Mouse (Mus musculus) intestine, embryonic 16.5 days (tissue): Measurements from ENCODE around the gene Tmem108. TPM values are rescaled to one million over a fixed set of nuclear protein-coding genes. Genes with fewer than 3 reads are reported as not detected.

Experiments used
- ATAC-seq: fragments of 200-750 bp; cut with Nextera tagmentation; 2 replicates; pipeline ENCODE4 v1.8.0; 2017; ENCODE audit warnings: moderate TSS enrichment, moderate library complexity
- H3K27ac ChIP-seq: fragments of 300-500 bp; sonication (generic); 2 replicates; pipeline ENCODE4 v1.5.1; 2014; ENCODE audit warnings: mild to moderate bottlenecking, low read length
- H3K27me3 ChIP-seq: fragments of 300-500 bp; sonication (generic); replicated peaks from 2 replicates; pipeline ENCODE4 v1.6.1; 2014; ENCODE audit warnings: low read length, control low read depth, mixed read lengths; ENCODE audit not compliant: control insufficient read depth, insufficient read depth
- H3K36me3 ChIP-seq: fragments of 300-500 bp; sonication (generic); 2 replicates; pipeline ENCODE4 v1.6.1; 2014; ENCODE audit warnings: low read length, control low read depth; ENCODE audit not compliant: control insufficient read depth, insufficient read depth
- H3K4me1 ChIP-seq: fragments of 300-500 bp; sonication (generic); 2 replicates; pipeline ENCODE4 v1.6.1; 2014; ENCODE audit warnings: low read length, control low read depth, mixed read lengths; ENCODE audit not compliant: control insufficient read depth, insufficient read depth
- H3K4me2 ChIP-seq: fragments of 300-500 bp; sonication (generic); 2 replicates; pipeline ENCODE4 v1.6.1; 2014; ENCODE audit warnings: low read depth, low read length, control low read depth
- H3K4me3 ChIP-seq: fragments of 300-500 bp; sonication (generic); 2 replicates; pipeline ENCODE4 v1.5.1; 2014; ENCODE audit warnings: mild to moderate bottlenecking, low read length
- H3K9ac ChIP-seq: fragments of 300-500 bp; sonication (generic); 2 replicates; pipeline ENCODE4 v1.6.1; 2014; ENCODE audit warnings: low read depth, low read length
- H3K9me3 ChIP-seq: fragments of 300-500 bp; sonication (generic); 2 replicates; pipeline ENCODE4 v1.6.1; 2016; ENCODE audit warnings: low read length, control low read depth; ENCODE audit not compliant: control insufficient read depth
- WGBS: fragments of 180-500 bp; shearing (Covaris S2); extraction: QIAGEN DNeasy Blood & Tissue Kit; methylation state at CpG from one replicate; pipeline ENCODE4 v1.1.7; 2014; 5-methylcytosine and 5-hydroxymethylcytosine counted together
- polyA plus RNA-seq: library from polyadenylated mRNA; unstranded; fragments of >200 nt; fragmentation: Nextera tagmentation; extraction: Ambion mirVana; gene quantifications from 2 replicates; pipeline ENCODE4 v1.2.1, GENCODE M21; 2015

Tmem108 gene
- polyA plus RNA-seq, 1 experiment from 2014 or later, result 7.2 TPM

- no peaks in the 10 kb centered on the region for H3K9me3 ChIP-seq
- ATAC-seq, result no peak
- H3K4me3 ChIP-seq, result no peak overlapping the region
- 55% methylated on average over 4 of the region's 4 CpGs for WGBS
- H3K27ac ChIP-seq, result no peak overlapping the region
- H3K9ac ChIP-seq, result no peak overlapping the region
- H3K27me3 ChIP-seq, result no peaks in the 10 kb centered on the region
- no peaks in the 10 kb centered on the region for H3K36me3 ChIP-seq
- H3K4me1 ChIP-seq, result no peaks in the 10 kb centered on the region
- H3K4me2 ChIP-seq, result no peak overlapping the region
Measured at GRCm38 (mm10) chr9:103692699-103693098, 68.9 kb downstream of the Tmem108 start.

- H3K4me2 ChIP-seq, result no peak overlapping the region
- no peaks in the 10 kb centered on the region for H3K27me3 ChIP-seq
- ATAC-seq, result no peak
- no peak overlapping the region for H3K27ac ChIP-seq
- no peak overlapping the region for H3K4me3 ChIP-seq
- no peak overlapping the region for H3K9ac ChIP-seq
- WGBS, result 87% methylated on average over 9 of the region's 9 CpGs
- no peaks in the 10 kb centered on the region for H3K4me1 ChIP-seq
- H3K9me3 ChIP-seq, result no peaks in the 10 kb centered on the region
- H3K36me3 ChIP-seq, result no peaks in the 10 kb centered on the region
Measured at GRCm38 (mm10) chr9:103691847-103692246, 69.8 kb downstream of the Tmem108 start.

DNA sequence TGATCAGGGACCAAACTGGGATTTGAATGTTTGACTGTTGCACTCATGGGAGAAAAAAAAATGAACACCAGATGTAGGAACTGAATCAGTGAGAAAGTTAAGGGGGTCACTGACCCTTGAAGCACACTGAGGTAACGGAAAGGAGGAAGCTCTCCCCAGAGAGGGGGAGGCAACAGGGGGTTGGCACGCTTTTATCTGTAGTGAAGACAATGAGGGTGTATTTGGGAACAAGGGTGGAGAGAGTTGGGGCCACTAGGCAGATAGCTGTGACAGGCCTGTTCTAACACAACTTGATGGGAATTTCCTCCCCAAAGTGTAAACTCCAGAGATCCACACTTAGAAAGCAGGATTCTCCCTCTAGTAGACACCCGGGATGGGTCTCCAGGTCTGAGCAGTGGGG is 71.2 kb downstream of the Tmem108 start:
- Histone ChIP-seq H3K9ac (no peak overlapping the region), H3K4me3 (no peak overlapping the region), H3K9me3 (no peaks in the 10 kb centered on the region), H3K36me3 (no peaks in the 10 kb centered on the region), H3K4me2 (no peak overlapping the region), H3K27me3 (no peaks in the 10 kb centered on the region), H3K4me1 (no peaks in the 10 kb centered on the region), H3K27ac (no peak overlapping the region)
- WGBS, result 59% methylated on average over 3 of the region's 3 CpGs
- ATAC-seq, result no peak

- Histone ChIP-seq H3K4me1 (no peaks in the 10 kb centered on the region), H3K4me2 (no peak overlapping the region), H3K4me3 (no peak overlapping the region), H3K27ac (no peak overlapping the region), H3K9ac (no peak overlapping the region), H3K27me3 (no peaks in the 10 kb centered on the region), H3K9me3 (no peaks in the 10 kb centered on the region), H3K36me3 (no peaks in the 10 kb centered on the region)
- no peak for ATAC-seq
- 58% methylated on average over 7 of the region's 7 CpGs for WGBS
Measured at GRCm38 (mm10) chr9:103689697-103690096, 71.9 kb downstream of the Tmem108 start.

DNA sequence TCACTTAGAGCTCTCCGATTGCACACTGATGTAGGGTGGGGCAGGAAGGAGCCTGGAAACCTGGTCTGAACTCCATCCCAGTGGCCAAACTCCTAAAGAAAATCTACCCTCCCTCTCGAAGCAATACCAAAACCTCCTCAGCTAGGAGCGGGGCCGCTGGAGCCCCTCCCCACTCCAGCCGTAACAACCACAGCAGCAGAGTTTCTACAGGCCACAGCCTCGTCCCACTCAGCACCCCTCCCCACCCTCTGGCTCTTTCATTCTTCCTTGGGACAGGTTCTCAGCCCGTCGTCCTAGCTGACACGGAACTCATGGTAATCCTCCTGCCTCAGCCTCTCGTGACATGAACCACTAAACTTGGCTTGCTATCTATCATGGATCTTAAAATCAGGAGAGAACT is 72.6 kb downstream of the Tmem108 start:
- no peak for ATAC-seq
- WGBS, result 82% methylated on average over 10 of the region's 10 CpGs
- no peaks in the 10 kb centered on the region for H3K4me1 ChIP-seq

GRCm38 (mm10) chr9:103687130-103687529 is 74.5 kb downstream of the Tmem108 start:
- WGBS, result 57% methylated on average over 6 of the region's 6 CpGs
- Histone ChIP-seq H3K4me1 (no peaks in the 10 kb centered on the region), H3K4me2 (no peak overlapping the region), H3K4me3 (no peak overlapping the region), H3K27ac (no peak overlapping the region), H3K9me3 (no peaks in the 10 kb centered on the region), H3K9ac (no peak overlapping the region), H3K27me3 (no peaks in the 10 kb centered on the region), H3K36me3 (no peaks in the 10 kb centered on the region)
- ATAC-seq, result no peak

More for the DNA sequence above, 72.6 kb downstream of the Tmem108 start:
- no peaks in the 10 kb centered on the region for H3K9me3 ChIP-seq
- H3K27me3 ChIP-seq, result no peaks in the 10 kb centered on the region
- no peak overlapping the region for H3K4me2 ChIP-seq
- no peaks in the 10 kb centered on the region for H3K36me3 ChIP-seq
- H3K9ac ChIP-seq, result no peak overlapping the region
- H3K27ac ChIP-seq, result no peak overlapping the region
- H3K4me3 ChIP-seq, result no peak overlapping the region

DNA sequence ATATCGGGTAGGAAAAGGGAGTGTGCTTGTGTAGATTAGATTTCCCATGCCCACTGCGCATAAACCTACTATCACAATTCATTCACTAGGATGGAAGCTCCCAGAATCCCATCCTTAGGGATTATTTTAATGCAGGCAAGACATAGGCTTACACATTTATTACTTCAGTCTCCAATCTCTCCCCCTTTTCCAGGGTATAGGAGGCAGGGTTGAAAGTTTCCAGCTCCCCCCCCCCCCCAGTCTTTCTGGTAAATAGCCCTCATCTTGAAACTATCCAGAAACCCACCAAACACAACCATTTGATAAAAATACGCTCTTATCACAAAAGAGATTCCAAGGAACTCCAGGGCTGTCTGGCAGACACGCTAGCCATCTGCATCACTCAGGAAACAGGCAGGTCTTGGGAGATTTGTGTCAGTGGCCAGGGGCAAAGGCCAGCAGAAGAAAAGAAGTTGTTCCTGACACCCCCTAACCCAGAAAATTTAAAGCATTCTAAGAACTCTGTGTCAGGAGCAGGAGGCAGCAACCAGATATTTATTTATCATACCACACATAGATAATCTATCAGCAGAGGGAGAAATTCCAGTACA is 79.8 kb downstream of the Tmem108 start:
- no peaks in the 10 kb centered on the region for H3K9me3 ChIP-seq
- 28% methylated on average over 4 of the region's 4 CpGs for WGBS
- no peak overlapping the region for H3K4me2 ChIP-seq
- no peak overlapping the region for H3K4me3 ChIP-seq
- no peaks in the 10 kb centered on the region for H3K4me1 ChIP-seq
- H3K27ac ChIP-seq, result no peak overlapping the region
- no peaks in the 10 kb centered on the region for H3K27me3 ChIP-seq
- ATAC-seq, result no peak
- H3K36me3 ChIP-seq, result no peaks in the 10 kb centered on the region
- no peak overlapping the region for H3K9ac ChIP-seq

GRCm38 (mm10) chr9:103679234-103679633 is 82.4 kb downstream of the Tmem108 start:
- H3K4me1 ChIP-seq, result no peaks in the 10 kb centered on the region
- WGBS, result 35% methylated on average over 2 of the region's 2 CpGs
- ATAC-seq, result no peak
- H3K4me2 ChIP-seq, result no peak overlapping the region
- no peaks in the 10 kb centered on the region for H3K9me3 ChIP-seq
- H3K36me3 ChIP-seq, result no peaks in the 10 kb centered on the region
- H3K4me3 ChIP-seq, result no peak overlapping the region
- H3K27me3 ChIP-seq, result no peaks in the 10 kb centered on the region
- no peak overlapping the region for H3K27ac ChIP-seq
- no peak overlapping the region for H3K9ac ChIP-seq

- no peak overlapping the region for H3K4me2 ChIP-seq
- no peak overlapping the region for H3K4me3 ChIP-seq
- no peaks in the 10 kb centered on the region for H3K4me1 ChIP-seq
- H3K27me3 ChIP-seq, result no peaks in the 10 kb centered on the region
- WGBS, result 76% methylated on average over 7 of the region's 7 CpGs
- ATAC-seq, result no peak
- H3K36me3 ChIP-seq, result no peaks in the 10 kb centered on the region
- no peak overlapping the region for H3K9ac ChIP-seq
- no peaks in the 10 kb centered on the region for H3K9me3 ChIP-seq
- H3K27ac ChIP-seq, result no peak overlapping the region
Measured at GRCm38 (mm10) chr9:103678531-103679060, 83.0 kb downstream of the Tmem108 start.

DNA sequence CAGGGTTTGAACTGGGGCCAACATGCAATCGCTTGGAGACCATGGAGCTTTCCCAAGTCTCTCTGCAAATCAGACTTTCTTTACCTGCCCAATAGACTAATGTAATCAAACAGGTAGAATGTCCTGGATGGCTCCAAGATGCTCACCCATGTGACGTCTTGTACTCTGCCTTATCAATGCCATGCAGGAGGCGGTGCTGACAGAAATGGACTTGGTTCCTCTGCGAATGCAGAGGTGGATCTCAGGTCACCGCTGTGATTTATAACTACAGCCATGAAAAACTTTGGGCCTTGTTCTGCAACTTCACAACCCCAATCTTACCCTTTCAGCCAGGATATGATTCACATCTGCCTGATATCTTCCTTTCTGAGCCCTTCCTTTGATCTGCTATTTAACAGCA is 83.8 kb downstream of the Tmem108 start:
- Histone ChIP-seq H3K36me3 (no peaks in the 10 kb centered on the region), H3K4me3 (no peak overlapping the region), H3K27me3 (no peaks in the 10 kb centered on the region), H3K9me3 (no peaks in the 10 kb centered on the region), H3K9ac (no peak overlapping the region), H3K27ac (no peak overlapping the region), H3K4me2 (no peak overlapping the region), H3K4me1 (no peaks in the 10 kb centered on the region)
- WGBS, result 76% methylated on average over 5 of the region's 5 CpGs
- no peak for ATAC-seq
